Mouse (Mus musculus): ENCODE data around the gene Polr2c.

The Polr2c gene

DNA sequence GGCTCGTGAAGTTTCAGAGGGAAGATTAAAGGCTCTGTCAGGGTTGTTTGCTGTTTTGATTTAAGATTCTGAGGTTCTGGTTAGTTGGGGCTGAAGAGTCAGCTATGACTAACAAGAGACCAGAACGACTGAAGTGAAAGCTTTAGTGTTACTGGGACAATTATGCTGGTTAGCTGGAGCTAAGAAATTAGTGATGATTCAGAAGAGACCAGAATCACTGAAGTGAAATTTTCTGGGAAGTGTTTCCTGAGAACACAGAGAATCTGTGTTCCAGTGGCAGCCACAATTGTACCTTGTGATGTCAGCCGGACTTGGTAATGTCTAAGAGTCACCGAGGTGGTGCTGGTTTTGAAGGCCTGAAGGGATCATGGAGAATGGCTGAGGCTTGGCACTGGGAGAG lies 23.5 kb downstream of the Polr2c start:
- DNase-seq (ENCODE audit: low spot score in 2 of 2), result no peak

DNA sequence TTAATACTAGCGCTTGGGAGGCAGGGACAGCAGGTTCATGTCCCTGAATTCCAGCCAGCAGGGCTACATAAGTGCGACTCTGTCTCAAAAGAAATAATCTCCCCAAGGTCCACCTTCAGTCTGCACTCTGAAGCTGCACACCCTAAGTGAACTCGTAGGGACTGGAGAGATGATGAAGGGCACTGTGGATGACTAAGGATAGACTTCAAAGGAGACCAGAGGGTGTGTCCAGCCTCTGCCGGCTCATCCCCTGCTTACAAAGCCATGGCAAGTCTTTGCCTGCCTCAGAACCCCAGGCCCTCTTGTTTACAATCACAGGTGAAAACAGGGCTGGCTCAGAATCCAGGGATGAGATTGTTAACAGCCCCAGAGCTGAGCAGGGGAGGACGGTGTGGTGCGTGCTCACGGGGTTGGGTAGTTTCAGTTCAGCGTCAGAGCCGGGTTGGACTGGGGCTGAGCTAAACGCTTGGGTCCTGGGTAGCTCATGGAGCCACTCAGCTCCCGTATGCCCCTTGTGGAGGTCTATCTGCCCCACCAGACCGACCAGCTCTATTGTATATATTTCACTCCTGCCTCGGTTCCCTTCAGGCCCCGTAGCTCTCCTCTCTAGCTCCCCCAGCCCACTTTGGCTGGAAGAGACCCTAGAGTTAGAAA lies 31.3 kb downstream of the Polr2c start:
- DNase-seq (ENCODE audit: low spot score in 2 of 2), result no peak

DNA sequence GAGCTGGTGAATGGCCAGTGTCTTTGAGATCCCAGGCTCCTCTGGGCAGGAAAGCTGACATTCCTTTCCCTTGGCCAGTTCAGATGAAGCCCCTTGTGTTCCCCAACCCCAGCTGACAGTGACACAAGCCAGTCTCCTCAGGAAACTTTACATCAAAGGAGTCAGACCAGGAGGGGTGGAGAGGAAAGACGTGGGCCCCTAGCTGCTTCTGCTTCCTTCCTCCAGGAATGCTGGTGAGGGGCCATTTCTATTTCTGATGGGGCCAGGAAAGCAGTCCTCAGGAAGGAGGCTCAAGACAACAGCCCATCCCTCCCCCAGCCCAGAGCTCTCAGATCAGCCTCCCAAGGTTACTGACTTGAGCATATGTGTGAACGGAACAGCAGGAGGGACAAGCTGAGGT lies 35.7 kb downstream of the Polr2c start:
- DNase-seq (ENCODE audit: low spot score in 2 of 2), result no peak

DNA sequence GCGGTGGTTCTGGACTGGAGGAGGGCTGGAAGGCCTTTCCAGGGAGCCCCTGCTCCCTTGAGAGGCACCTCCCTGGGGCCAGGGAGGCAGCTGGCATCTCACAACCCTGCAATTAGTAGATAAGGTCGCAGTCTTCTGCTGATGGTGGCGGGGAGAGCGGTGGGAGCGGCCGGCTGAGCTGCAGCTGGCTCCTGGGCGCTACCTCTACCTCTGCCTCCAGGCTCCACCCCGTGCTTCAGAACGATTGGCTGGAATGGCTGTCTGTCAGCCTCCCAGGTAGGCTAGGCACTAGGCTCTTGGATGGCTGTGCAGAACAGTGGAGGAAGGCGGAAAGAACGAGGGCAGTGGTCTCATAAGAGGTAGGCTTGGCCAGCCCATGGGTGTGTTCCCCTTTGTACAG lies 42.0 kb downstream of the Polr2c start:
- no peak for DNase-seq (ENCODE audit: low spot score in 2 of 2)

DNA sequence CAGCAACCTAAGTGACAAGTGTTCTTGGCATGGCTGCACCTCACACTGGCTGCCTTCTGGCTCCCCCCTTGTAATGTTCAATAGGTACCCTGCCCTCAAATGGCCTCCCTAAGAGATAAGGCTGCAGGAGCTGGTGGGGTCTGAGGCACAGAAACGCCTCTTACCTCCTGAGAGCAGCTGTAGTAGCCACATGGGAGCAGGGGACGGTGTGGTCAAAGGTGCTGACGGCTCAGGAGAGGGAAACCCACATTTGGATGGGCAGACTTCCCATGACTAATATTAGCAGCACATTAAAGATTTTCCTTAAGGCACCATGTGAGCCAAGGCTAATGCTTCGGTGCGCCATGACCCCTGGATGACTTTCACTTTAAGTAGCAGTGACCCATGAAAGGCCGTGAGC lies 43.4 kb downstream of the Polr2c start:
- no peak for DNase-seq (ENCODE audit: low spot score in 2 of 2)

DNA sequence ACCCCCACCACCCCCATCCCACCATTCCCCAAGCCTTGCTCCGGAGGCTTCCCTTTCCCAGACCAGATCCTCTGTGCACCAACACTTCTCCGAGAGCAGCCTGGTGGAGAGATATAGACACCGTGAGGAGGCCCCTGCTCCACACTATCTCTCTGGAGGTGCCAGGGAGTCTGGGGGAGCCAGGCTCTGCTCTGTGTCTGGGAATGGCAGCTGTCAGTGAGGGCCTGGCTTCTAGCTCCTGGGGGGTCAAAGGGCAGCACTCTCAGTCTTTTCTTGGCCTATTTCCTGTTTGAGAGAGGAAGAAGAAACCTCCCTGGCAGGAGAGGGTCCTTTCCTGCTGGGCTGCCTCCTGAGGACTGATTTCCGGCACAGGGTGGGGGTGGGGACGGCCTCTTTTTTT lies 43.8 kb downstream of the Polr2c start:
- no peak for DNase-seq (ENCODE audit: low spot score in 2 of 2)

DNA sequence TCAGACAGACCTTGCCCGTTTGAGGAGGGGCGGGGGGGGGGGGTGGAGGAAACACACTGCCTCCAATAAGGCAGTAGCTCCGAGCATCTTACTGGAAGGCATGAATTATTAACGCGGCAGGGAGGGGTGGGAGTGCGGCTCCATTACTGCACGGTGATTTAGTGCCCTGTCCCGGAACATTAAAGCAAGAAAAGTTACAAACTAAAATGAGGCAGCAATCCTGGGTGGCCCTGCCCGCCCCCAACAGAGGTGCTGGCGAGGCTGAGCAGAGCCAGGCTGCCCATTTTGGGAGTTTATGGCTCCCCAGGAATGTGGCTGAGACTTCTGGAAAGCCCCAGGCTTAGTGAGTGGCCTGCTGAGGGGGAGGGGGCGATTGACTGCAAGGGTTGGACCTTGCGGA lies 46.5 kb downstream of the Polr2c start:
- no peak for DNase-seq (ENCODE audit: low spot score in 2 of 2)

DNA sequence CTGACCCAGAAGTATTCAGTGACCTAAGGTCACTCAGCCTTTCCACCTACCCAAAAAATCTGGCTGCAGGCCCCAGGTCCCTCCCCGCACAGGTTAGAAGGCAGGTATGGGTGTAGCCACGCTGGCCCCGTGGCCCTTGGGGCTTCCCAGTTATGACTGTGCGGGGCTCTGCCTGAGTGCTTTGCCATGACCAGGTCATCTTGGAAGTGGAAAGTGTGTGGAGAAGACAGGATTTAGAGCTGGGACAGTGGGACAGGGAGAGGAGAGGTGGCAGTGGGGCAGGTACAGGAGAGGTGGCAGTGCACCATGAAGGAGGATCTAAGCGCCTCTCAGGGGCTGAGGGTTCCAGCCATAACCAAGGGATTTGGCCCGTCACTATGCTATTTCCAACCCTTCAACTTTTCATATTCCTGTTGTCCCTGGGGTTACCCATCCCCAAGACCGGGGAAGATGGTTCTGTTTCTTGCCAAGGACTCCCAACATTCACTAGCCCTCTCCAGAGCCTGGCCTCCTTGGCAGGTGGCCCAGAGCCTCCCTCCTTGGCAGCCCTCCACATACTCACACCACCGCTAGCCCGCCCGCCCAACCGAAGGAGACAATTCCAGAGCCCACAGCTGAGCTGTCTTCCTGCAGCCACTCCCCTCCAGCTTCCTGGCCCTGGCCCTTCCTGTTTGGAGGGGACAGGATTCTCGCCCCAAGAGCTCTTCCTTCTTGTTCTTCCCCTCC lies 47.4 kb downstream of the Polr2c start:
- DNase-seq (ENCODE audit: low spot score in 2 of 2), result peak in 1 of 2 experiments; percentile 10

DNA sequence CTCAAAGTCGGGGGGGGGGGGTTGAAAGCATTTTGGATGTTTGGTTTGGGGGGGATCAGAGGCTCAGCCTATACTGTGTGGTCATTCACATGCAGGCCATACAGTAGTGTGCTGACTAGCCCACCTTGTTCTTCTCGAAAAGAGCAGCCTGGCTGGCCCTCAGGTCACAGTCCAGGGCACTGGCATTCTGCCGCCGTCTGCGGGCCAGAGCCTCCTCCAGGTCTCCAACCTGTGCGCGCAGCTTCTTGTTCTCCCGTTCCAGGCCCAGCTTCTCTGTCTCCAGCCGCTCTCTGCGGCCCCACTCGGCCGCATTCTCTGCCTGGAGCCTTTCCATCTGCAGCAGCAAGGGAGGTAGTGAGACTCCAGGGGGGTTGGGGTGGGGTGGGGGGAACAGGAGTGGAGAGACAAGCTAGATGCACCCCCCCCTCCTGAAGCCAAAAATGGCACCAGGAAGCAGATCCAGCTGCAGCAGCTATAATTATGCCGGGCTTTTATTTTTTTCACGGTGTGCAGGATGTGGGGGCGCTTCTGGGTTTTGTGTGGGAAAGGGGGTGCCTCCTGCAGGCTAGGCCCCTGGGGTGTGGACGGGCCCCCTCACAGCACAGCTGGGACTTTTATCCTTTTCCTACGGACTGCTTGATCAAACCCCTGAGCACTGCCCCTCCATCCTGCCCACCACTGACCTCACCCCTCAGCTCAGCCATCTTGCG lies 50.5 kb downstream of the Polr2c start:
- no peak for DNase-seq (ENCODE audit: low spot score in 2 of 2)

DNA sequence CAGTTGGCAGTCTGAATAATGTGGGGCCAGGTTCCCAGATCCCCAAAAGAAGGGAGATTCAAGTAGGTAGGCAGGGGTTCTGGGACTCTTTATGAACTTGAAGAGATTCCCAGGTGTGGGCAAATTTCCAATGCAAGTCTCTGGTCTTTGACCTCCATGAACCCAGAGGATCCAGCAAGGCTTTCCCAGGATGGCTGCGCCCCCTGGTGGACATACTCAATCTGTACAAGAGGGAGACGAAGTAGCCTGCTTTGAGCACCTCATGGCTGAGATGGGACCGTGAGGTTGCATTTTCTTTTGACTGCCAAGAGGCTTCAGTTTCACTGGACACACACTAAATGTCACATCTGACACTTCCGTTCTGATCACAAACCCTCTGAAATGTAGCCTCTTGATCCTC lies 51.6 kb downstream of the Polr2c start:
- DNase-seq (ENCODE audit: low spot score in 2 of 2), result peak in 1 of 2 experiments; percentile 11

DNA sequence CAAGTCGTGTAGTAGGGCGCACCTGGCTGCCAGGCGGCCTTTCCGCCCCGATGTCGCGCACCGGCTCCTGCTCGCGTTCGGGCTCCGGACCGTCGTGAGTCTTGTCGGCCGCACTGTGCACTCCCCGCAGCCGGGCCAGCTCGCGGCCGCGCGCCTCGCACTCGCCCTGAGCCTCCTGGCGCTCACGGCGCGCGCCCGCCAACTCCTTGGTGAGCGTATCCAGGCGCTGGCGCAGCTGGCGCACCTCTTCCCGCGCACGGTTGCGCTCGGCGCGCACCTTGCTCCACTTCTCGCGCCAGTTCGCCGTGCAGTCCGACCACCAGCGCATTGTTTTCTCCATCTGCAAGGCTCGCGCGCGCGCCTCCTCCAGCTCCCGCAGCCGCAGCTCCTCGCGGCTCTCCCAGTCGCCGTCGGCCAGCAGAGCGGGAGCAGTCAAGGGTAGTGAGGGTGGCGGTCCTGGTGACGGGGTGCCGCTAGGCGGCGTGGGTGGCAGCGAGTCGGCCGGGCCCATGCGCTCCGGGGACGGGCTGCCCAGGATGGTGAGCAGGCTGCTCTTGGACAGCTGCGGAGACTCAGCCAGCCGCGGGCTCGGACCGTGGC lies 55.9 kb downstream of the Polr2c start:
- peak in 1 of 2 experiments; percentile 19 for DNase-seq (ENCODE audit: low spot score in 2 of 2)

DNA sequence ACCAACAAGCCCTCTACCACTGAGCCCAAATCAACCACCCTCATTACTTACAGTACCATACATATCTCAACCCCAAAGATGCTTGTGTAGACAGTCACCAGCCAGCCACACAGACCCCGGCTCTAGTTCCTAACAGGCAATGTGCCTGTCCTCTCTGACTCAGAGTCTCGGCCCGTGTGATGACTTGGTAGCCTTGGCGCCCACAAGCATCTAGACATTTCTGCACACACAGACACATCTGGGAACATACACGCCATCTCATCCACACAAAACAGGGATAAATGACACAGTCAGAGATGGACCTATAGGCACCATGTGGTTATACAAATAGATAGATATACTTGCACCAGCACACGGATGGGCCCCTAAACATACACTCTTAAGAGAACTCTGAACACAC lies 57.0 kb downstream of the Polr2c start:
- DNase-seq (ENCODE audit: low spot score in 2 of 2), result no peak

DNA sequence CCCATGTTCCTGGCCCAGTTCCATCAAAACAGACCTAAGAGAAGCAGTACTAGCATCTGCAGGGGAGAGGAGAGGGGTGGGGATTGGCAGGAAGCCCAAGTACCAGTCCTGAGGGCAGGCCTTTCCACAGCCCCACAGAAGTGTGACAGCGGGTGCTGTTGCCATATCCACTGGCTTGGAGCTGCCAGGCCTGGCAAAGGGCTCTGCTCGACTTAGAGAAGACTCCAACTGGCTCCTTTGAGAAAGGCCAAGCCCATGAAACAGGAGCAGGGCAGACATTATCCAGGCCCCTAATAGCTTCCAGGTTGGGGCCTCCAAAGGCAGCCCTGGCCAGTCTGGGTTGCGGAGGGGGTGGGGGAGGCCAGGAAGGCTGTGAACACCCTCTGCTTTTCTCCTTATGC lies 57.5 kb downstream of the Polr2c start:
- no peak for DNase-seq (ENCODE audit: low spot score in 2 of 2)

DNA sequence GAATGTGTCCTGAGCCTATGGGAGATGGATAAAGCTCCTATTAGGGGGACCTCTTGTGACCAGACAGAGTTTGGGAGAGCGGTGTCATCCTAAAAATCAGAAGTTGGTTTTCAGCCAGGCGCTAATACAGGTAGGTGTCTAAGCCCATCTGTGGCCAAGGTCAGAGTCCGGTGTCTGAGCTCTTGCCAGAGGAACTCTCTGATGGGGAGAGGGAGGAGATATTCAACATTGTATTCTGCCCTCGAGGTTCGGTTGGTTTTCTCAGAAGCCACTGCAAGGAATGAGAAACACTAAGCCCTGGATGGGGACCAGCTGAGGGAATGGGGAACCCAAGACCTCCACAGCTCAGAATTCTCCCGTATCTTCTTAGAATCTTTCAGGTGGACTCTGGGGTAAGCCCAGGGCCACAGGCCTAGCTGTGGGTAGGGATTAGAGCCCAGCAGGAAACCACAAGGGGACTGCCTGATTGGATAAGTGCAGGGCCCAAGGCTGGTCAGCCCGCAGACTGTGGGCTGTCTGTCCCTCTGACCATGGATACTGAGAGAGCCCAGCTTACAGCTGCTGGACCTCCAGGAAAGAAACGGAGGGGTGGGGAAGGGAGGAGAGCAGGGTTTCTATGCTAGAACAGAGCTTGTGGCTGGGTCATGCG lies 59.2 kb downstream of the Polr2c start:
- no peak for DNase-seq (ENCODE audit: low spot score in 2 of 2)

DNA sequence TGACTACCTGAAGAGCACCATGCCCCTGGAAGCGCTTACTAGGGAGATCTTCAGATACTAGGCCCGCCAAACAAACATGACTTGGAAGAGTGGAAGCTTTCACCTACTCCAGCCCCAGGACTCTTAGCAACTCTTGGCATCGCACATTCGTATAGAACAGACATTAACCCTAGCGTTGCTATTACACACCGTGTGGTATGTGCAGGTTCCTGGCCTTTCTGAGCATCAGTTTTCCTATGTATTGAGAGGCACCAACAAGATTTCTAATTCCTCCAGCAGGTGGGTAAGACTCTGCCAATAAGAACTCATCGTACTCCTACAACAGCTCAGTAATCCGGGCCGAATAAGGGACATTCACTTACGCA lies 59.7 kb downstream of the Polr2c start:
- DNase-seq (ENCODE audit: low spot score in 2 of 2), result no peak

DNA sequence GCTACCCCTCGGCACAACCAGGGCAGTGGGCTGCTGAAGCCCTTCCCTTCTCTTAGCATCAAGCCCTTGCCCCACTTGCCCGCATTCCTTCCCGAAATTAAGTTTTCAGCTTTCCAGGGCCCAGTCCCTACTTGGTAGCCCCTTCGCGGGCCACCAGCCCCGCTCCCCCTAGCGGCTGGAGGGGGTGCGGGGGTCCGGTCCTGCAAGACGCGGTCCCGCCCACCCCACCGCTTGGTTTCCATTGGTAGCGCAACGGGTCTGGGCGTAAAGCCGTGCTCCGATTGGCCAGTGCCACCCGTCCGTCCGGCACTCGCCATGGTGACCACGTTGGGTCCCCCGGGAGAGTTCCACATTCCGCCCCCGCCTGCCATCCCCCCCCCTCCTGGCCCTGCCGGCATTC lies 60.1 kb downstream of the Polr2c start:
- DNase-seq (ENCODE audit: low spot score in 2 of 2), result peak; percentile 73 to 77

DNA sequence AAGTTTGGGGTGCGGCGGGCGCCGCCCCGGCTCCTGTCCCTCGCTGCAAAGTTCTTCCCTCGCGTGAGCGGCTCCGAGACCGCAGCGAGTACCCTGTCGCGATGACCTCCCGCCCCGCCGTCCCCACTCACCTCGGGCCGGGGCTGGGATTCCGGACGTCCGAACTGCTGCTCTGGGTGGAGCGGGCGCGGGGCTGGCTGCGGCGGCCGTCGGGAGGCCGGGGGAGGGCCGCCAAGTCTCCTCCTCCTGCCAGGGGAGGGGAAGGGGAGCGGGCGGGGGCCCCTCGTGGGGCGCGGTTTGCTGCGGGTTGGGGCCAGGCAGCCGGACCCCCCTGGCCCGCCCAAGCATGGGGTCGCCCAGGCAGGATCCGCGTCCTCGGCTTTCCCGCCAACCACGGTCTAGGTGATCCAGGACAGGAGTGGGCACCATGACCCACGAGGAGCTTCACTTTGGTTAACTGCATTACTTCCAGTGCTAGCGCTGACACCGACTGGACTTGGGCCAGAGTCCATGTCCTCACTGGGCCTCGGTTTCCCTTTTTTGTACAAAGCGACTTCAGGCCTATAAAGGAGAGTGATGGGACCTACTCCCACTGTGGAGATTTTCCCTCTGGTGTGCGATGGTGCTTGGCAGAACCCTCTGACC lies 60.7 kb downstream of the Polr2c start, which contains the start of gene Ccdc102a:
Gene Ccdc102a, minus strand, starts transcription at position 248 of the 645 bp plus-strand sequence.
- no peak for DNase-seq (ENCODE audit: low spot score in 2 of 2)

DNA sequence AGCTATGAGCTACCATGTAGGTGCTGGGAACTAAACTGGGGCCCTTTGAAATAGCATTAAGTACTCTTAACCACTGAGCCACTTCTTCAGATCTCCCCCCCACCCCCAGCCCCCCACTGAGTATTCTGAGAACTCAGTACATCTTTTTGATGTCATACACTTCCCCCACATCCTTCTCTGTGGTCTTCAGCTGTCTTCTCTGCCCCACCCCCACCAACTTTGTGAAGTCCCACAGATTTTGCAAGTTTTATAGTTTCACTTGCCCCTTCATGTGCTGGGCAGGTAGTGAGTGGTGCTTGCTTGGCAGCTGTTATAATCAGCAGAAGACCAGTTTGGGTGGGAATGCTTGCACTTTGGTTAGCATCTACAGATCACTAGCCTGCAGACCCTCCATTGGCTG lies 62.0 kb downstream of the Polr2c start:
- DNase-seq (ENCODE audit: low spot score in 2 of 2), result no peak

DNA sequence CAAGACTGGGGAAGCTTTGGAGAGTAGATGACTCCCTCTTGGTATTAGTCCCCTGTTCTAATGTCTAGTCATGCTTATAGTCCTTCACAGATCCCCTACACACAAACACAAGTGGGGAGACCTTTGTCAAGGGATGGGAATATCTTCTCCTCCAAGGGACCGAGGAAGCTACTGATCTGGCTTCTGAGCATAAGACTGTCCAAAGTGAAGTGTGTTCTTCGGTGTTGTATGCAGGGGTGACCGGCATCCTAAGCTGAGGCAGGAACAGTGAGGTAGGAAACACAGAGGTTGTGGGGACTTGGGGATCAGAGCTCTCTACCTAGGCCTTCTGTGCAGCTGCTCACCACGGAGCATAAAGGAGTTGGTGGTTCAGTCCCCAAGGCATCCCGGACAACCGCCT lies 64.9 kb downstream of the Polr2c start:
- no peak for DNase-seq (ENCODE audit: low spot score in 2 of 2)

DNA sequence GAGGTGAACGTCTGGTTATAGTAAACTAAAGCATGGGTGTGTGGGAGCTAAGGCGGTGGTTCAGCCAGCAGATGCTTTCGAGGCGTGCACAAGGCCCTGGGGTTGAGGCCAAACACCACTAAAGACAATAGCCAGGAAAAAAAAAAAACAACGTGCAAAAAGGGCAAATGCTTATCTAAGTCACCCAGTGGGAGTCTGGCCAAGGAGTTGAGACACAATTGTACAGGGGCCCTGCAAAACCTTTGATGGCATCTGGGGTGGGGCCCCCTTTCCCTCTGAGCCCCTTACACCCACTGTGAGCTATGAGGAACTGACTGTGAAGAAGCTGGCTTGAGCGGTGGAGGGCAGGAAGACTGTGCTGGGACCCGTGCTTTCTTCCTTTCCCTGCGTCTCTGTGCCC lies 65.4 kb downstream of the Polr2c start:
- no peak for DNase-seq (ENCODE audit: low spot score in 2 of 2)
